Mouse (Mus musculus) heart, postnatal 25 days (tissue): ENCODE data around the gene Asprv1. TPM values are rescaled to one million over a fixed set of nuclear protein-coding genes. Genes with fewer than 3 reads are reported as not detected.

ENCODE experiments used
- DNase-seq: peaks from one replicate; pipeline ENCODE4 v3.0.0; 2022; ENCODE audit warnings: low spot score
- intact Hi-C: fragments of 180-260 bp; cut with DNase I; formaldehyde crosslinking; loops from one replicate; pipeline ENCODE4 v1.15.1; 2025
- total RNA-seq, 2 experiments: library from RNA; stranded (reverse); gene quantifications; 2 replicates each; pipeline ENCODE4 v1.2.3; 2021

The Asprv1 gene
- total RNA-seq, 2 experiments from 2014 or later: 0.16 TPM; not detected in 1

DNA sequence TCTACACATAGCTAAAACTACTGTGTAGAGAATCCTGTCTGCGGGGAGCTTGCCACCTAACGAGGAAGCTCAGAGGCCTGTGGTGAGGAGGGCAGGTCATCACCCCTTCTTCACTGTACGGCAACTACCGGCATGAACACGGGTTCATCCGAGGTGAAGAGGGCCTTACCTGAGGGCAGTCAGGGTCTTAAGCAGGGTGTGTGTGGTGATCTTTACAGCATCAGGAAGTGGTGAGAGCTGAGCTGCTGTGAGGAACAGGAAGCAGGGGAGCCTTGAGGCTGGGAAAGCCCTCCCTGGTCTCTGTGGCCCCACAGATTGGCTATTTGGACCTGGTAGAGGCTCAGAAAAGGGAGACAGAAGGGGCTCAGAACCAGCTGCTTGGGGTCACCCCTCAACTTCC, 20.5 kb upstream of the Asprv1 start:
- DNase-seq: no peak
- intact Hi-C loops: loop anchor here (5.0 kb wide), 1 partner anchor 40 kb away; no protein-coding TSS in a partner anchor

DNA sequence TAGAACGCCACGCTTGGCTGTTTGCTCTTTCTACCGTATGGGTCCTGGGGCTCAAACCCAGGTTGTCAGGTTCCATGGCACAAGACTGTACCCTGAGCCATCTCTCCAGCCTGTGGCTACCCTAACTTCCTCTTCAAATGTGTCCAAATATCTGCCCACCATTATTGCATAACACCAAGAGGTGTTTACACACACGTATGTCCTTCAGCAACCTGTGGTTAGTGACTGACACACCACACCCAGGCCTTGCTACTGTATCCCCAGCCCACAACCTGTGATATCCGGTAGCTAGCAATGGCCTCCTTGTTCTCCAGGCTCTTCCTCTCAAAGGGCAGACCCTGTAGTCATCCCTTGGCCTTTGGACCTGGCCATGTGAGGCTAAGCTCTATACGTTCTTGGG, 18.7 kb upstream of the Asprv1 start:
- intact Hi-C loops: loop anchor here (5.0 kb wide), 1 partner anchor 42 kb away; no protein-coding TSS in a partner anchor
- no peak for DNase-seq

DNA sequence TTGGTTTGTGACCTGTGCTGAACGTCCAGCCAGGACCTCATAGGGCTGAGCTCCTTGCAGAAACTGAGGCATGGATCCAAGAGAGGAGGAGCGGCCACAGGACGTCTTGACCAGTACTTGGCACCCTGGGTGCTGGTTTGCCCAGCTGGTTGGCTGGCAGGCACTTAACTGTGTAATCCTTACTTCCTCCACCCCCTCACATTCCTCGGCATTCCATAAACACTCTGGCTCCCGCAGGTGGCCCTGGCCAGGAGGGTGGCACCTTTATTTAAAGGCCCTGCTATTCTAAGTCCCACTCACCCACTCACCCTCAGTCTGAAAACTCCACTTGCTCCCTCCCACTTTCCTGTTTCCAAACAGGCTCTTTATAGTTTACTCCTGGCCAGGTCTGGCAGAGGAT, 17.2 kb upstream of the Asprv1 start:
- intact Hi-C loops: no loop called here
- DNase-seq: no peak

DNA sequence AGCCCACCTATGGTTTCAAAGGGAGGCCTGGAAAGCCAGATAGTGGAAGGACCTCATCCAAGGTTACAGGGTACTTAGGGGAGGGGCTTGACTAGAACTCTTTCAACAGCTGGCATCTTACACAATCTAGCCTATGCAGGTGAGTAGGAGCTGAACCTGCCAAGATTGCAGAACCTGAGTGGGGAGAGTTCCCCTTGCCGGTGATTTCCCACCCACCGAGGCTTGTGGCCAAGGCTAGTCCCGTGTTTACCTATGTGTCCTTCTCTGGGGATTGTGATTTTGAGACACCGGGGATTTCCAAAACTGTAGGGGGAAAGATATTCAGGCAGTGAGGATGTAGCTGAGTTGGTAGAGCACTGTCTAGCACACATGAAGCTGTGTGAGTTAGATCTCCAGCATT, 12.7 kb upstream of the Asprv1 start:
- DNase-seq: no peak
- intact Hi-C loops: no loop called here

DNA sequence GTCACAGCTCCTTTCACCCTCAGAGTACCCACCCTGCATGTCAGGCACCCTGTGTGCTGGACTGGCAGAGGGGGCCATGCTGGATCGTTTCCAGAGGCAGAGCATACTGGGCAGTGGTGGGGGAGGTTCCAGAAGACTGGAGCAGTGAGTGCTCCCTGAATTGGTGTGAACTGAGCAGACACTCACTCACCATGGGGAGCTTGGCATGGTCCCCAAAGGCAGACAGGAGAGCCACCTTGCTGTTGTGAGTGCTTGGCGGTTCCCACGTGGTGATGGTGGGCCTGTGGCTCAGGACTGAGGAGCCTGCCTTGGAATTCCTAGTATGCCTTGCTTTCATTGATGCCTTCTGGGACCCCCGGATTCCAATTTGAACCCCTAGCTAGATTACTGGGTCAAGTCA, 4.8 kb upstream of the Asprv1 start:
- no peak for DNase-seq
- intact Hi-C loops: no loop called here

DNA sequence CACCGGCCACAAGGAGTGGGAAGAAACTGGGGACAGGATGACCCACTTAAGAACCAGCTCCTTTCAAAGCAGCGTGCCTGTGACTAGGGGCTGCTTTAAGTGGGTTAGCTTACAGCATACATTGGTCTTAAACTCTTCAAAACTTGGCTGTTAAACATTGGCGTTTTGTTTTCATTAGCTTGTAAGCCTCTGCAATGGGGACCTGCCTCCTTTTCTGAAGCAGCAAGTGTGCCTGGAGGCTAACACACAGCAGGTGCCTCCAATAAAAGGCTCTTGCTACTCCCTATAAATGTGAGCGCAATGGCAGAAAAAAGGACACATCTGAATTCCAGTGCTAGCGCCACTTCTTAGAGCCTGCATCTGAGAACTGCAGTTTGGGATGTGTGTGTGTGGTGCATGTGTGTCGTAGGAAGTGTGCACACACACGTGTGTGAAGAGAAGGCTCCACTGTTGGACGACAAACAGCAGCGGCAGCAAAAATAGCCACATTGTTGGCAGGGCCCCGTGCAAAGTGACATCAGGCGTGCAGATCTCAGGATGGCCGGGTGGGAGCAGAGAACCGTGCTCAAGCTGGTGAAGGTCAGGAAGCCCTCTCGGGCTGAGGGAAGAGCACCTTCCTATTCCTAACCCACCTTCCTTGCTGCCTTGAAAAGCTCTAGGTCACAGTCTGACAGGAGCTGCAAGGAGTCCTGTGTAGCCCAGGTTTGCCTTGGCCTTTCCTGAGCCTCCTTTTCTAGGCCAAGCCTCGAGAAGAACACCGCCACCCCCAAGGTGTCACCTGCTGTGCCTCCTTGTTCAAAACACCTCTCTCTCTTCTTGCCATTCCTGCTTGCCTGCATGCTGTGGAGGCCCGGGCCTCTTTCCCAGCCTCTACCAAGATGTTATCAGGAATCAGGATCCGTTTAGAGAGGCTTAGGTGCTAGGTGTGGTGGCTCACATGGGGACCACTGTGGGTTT, 3.6 kb upstream of the Asprv1 start:
- intact Hi-C loops: no loop called here
- DNase-seq: no peak

DNA sequence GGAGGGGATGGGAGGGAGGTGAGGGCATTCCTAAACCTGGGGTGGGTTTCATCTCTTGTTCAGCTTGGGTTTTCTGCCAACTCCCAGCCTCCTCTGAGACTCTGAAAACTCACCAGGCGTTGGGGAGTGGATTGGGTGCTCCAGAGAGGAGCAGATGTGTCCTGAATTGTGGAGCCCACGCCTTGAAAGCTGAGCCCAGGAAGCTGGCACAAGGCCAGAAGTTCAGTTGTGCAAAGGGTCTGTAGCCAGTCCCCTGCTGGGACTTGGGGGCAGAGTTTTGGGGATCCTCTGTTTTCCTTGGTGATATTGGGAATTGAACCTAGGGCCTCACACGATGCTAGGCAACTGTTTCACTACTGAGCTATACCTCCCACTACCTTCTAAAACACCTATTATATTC, 2.2 kb downstream of the Asprv1 start:
- intact Hi-C loops: no loop called here
- DNase-seq: no peak

DNA sequence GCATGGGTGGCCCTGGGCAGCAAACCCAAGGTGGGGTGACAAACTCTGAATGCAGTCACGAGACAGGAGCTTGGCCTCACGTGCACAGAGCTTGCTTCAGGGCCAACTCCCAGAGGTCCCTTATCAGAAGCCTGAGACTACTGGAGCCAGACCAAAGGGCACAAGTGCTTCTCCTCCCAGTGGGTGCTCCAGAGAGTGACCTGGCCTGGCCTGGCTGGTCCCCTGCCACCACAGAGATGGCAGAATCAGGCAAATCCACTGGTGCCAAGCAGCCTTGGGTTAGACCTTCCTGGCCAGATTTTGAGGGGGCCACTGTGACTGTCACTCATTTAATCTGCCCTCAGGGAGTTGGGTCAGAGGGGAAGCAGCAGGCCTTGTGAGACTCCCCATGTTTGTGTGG, 8.5 kb downstream of the Asprv1 start:
- DNase-seq: no peak
- intact Hi-C loops: loop anchor here (5.0 kb wide), 1 partner anchor 49 kb away; no protein-coding TSS in a partner anchor

DNA sequence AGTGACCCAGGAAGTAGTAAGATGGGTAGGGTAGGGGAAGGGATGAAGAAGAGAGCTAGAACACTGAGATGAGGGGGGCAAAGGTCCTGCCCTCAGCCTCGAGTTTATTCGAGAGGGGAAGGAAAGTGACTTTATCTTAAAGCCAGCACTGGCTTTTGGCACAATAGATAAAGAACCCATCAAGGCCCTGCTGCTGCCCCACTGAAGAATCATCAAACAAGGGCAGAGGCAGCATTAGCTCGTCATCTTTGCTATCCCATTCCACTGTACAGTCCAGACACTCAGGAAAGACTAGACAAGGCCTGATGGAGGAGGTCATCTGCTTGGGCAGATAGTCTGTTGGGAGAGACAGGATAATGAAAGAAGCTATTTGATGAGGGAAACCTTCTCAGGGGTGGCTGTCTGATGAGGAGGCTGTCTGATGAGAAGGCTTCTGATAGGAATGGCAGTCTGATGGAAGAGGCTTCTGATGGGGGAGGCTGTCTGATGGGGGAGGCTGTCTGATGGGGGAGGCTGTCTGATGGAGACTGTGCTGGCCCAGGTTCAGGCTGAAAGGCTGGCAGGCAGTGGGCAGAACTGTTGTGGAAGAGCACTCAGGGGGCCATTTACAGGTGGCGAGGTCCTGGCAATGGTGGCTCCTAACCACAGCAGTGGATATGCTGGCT, 9.3 kb downstream of the Asprv1 start:
- DNase-seq: no peak
- intact Hi-C loops: loop anchor here (5.0 kb wide), 1 partner anchor 50 kb away; no protein-coding TSS in a partner anchor

DNA sequence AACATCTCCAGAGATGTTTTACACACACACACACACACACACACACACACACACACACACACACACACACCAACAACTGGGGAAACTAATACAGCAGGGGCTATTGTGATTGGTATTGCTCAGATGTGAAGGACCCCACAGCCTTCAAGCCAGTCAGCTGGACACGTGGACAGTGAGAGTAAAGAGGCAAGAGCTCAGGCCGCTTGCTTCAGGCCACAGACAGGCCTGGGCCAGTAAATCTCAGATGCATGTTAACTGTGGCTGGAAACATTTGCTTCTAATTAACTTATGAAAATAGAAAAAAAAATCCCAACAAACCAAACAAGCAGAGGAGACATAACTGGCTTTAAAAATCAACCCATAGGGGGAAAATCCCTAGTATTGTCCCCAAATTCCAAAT, 9.9 kb downstream of the Asprv1 start:
- no peak for DNase-seq
- intact Hi-C loops: loop anchor here (2.0 to 5.0 kb wide), 2 partner anchors 51 to 93 kb away; no protein-coding TSS in a partner anchor

DNA sequence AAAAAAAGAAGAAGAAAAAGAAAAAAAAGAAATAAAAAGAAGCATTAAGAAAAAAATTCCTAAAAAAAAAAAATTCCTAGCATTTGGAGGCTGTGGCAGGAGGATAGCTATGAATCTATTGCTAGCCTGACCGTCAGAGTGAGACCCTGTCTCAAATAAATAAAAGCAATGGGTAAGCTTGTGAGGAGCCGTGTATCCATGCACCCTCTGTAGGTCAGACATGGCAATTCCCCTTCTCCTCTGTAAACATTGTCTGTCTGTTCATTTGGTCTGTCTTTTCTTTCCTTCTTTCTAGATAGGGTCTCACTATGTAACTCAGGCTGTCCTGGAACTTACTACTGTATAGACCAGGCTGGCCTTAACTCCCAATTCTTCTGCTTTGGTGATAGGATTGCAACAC, 10.5 kb downstream of the Asprv1 start:
- intact Hi-C loops: loop anchor here (2.0 to 5.0 kb wide), 2 partner anchors 51 to 94 kb away; no protein-coding TSS in a partner anchor
- DNase-seq: no peak

DNA sequence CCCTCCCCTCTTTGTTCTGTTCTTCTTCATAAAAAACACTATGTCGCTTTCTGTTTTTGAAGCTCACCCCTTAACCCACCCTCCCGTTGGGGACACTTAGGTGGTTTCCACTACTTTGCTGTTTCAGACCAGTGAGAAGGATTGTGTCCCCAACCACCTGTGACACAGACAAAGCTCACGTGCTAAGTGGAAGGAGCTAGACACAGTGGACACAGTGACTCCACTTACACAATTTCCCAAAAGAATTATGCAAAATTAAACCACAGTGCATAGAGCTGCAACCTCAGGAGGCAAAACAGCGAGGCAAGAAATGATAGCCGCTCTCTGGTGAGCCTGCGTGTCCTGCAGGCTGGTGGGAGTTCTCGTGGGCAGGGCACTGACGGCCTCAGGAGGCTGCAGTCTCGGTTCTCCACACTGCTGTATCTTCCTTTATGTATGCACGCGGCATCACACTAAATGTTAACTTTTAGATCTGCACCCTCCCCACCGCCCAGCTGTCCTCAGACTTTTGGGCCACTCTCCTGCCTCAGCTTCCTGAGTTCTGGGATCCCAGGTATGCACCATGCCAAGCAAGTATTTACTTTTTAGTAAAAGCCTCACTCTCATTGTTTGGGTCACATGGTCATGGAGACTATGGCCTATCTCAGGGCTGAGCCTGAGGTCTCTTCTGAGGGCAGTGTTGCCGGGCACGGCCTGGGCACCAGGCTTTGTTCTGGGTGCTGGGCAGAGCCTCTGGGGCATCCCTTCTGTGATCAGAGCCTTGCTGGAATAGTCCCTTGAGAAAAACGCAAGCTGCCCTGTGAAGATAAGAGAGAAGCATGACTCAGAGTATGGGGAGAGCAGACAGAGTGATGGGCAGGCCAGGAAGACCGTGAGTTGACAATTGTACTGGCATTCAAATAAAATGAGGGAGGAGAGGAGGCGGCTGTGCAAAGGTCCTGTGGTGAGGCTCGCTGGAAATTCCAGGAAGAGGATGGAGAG, 11.5 kb downstream of the Asprv1 start:
- DNase-seq: no peak
- intact Hi-C loops: loop anchor here (2.0 to 5.0 kb wide), 2 partner anchors 52 to 95 kb away; no protein-coding TSS in a partner anchor

DNA sequence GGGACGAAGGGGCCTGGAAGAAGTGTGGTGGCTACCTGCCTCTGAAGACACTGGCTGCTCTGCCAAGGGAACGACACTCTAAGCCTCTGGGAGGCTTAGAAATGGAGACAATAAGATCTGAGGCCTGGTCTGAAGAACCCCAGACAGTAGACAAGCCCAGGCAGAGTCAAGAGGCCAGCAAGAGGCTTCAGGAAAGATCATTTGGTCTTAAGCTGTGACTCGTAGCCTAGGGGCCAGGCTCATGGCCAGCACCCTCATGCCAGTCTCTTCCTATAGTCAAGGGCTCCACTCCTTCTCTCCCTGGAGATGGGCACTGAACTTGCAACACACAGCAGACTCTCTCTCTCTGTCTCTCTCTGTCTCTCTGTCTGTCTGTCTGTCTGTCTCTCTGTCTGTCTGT, 12.2 kb downstream of the Asprv1 start:
- DNase-seq: no peak
- intact Hi-C loops: no loop called here

DNA sequence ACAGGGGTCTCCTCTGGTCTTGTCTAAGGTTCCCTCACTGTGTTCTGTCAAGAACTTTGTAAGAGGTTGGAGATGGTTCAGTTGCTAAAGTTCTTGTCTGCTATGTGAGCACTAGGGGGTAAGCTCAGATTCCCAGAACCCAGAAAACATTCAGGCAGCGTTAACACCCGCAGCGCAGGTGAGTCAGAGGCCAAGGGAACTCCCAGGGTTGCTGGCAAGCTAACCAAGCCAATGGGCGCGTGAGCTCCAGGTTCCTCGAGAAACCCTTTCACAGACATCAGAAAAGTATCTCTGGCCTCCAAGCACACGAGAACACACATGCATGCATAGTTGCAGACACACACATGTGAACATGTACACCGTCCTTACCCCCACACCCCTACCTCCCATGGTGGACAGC, 12.8 kb downstream of the Asprv1 start:
- intact Hi-C loops: no loop called here
- no peak for DNase-seq

DNA sequence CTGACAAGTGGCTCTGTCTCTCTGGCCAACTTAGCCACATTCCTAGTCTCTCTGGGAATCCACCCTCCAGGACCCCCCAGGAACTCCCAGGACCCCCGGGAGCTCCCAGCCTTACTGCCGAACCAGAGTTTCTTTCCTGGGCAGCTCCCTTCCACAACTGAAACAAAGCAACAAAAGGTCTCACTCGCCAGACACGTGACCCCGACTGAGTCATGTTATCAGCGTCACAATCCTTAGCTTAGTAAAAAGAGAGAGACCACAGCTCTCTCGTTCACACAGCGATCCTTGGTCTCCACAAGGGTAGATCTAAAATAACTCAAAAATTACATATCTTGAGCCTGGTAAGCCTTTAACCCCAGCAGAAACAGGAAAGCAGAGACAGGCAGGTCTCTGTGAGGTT, 13.8 kb downstream of the Asprv1 start:
- intact Hi-C loops: no loop called here
- no peak for DNase-seq

DNA sequence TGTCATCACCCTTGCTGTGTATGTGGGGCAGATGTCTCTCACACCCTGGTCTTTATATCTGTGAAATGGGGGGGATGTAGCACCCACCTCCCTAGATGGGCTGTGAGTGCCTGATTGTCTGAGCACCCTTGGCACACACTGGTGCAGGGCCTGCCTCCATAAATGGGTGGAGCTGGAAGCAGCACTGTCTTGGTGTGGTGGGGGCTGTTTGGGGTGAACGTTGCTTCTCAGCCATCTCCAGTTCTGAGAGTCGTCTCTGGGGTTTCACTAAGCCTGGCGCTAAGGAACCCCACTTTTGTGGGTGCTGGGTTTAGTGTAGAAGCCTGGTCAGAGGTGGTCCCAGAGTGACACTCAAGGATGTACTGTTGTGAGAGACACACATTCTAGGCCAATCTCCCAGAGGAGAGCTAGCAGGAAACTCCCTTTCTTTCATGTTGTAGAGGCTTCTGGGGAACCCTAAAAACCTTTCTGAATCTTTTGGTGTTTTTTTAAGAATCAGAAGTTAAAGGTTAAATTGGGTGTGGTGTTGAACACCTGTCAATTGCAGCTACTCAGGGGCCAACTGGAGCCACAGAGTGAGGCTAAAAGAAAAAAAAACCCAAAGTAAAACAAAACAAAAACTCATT, 16.9 kb downstream of the Asprv1 start:
- intact Hi-C loops: no loop called here
- DNase-seq: no peak

DNA sequence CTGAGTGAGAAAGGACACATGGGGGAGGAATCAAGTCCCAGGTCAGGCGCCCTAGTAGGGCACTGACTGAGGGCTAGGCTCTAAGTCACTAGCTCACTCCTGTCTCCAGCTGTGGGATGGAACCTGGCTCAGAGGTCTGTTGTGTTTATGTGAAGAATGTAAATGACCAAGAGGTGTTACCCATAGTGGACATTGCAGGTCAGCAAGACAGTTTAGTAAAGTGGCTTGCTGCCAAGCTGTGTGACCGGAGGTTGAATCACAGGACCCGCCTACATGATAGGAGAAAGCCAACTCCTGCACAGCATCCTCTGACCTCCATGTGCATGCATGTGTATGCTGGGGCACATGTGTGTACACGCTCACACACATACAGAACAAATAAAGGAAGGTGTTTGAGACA, 17.6 kb downstream of the Asprv1 start:
- intact Hi-C loops: no loop called here
- DNase-seq: no peak

DNA sequence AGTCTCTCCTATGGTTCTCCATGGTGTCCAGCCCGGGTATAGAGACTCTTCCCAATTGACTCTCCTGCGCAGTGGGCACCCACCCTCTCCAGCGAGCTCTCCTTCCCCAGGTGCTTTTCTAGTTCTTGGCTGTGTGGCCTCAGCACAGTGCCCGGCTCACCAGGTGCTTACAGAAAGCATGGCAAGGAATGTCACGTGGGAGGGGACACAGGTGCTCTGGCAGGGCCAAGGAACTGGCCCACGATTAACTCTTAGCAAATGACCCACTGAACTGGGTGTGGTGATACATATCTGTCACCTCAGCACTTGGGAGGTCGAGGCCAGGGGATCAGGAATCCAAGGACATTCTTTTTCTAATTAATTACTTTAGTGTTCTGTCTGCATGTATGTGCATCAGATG, 18.2 kb downstream of the Asprv1 start:
- intact Hi-C loops: no loop called here

DNA sequence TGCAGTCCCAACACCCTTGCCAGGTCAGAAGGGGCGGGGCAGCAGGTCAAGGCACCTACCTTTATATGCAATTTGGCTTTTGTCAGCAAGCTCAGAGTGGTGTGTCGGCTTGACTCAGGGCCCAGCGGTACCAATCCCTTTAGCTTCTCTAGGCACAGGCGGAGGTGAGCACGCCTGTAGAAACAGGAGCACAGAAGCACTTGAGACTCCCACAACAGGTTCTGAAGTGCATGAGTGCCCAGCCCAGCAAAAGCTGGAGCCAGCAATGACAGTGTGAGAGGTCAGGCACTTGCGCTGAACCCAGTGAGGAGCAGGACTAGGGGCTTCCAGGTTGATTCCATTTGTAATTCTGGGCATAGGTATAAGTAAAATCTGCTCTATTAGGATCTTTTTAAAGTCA, 25.1 kb downstream of the Asprv1 start:
- no peak for DNase-seq
- intact Hi-C loops: no loop called here

More for the DNA sequence above, 18.2 kb downstream of the Asprv1 start:
- no peak for DNase-seq
